Mouse (Mus musculus) ovary, postnatal 36 days (tissue): Measurements from ENCODE around the gene Ralgps2.

Source experiments
- DNase-seq: peaks from one replicate; pipeline ENCODE4 v3.0.0; 2022; ENCODE audit warnings: low spot score, mixed read lengths

Ralgps2 gene

GRCm38 (mm10) chr1:156769163-156769562 is 170.3 kb downstream of the Ralgps2 start:
- DNase-seq = no peak

GRCm38 (mm10) chr1:156765311-156765710 is 174.1 kb downstream of the Ralgps2 start:
- DNase-seq = no peak

DNA sequence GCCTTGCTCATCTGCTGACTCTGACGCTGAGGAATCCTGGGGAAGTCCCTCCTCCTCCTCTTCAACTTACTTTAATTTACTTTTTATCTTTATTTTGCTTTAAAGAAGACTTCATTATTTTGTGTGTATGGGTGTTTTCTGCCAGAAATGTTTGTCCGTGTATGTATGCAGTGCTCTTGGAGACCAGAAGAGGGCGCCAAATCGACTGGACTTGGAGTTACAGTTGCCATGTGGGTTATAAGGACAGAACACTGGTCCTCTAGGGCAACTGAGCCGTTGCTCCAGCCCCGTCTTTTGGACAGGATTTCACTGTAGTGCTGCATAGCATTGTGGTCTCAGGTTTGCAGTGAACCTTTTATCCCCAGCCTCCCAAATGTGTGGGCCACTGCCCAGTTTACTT is 174.8 kb downstream of the Ralgps2 start:
- DNase-seq = no peak

GRCm38 (mm10) chr1:156763280-156763679 is 176.1 kb downstream of the Ralgps2 start:
- DNase-seq = no peak

- DNase-seq = no peak
Measured at GRCm38 (mm10) chr1:156761430-156761801, 178.0 kb downstream of the Ralgps2 start.

DNA sequence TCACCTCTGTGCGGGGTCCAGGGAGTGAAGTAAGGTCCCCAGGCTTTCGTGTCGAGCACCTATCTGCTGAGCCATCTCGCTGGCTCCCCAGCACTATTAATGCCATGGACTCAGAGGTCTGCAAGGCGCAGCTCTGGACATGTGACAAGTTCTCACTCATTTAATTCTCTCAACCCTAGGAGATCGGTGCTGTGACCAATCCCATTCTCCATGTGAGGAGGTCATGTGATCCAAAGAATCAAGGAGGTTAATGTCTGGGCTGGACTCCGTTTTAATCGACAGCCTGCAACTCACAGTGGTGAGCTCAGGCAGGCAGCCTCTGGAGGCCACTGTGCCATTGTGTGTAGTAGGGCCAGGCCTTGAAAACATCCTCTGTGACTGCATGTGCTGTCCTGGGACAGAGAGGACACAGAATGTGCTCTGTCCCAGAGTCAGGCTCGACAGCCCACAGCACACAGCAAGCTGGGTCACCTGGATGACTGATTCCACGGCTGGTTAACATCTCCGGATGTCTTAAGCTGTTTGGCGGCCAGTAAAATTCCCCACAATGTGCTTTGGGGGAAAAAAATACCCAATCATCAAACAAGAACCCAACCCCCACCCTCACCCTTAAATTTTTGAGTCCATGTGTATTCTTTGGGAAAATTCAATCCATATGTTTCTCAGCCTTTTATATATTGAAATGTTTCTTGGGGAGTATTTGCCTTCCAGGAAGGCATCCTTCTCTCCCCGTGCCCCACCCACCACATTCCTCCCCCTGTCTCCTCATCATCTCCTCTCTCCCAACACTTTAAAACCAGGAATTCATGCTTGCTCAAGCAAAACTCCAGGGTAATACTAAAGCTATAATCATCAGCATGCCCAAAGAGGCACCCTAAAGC is 178.6 kb downstream of the Ralgps2 start:
- DNase-seq = no peak

DNA sequence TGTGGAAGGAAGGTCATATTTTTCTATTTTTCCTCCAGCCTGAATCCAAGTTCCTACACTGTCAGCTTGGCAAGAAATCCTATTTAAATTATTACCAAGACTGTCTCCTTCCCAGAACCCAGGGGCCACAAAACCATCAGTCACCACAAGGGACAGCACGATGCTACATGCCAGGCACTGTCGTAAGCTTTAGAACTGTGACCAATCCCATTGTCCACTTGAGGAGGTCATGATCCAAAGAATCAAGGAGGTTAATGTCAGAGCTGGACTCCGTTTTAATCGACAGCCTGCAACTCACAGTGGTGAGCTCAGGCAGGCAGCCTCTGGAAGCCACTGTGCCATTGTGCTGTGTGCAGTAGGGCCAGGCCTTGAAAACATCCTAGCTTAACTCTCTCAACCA is 181.1 kb downstream of the Ralgps2 start:
- DNase-seq = no peak

GRCm38 (mm10) chr1:156754608-156755413 is 184.6 kb downstream of the Ralgps2 start:
- no peak for DNase-seq
